Mouse (Mus musculus): ENCODE results near the gene Uvrag.

The Uvrag gene

DNA sequence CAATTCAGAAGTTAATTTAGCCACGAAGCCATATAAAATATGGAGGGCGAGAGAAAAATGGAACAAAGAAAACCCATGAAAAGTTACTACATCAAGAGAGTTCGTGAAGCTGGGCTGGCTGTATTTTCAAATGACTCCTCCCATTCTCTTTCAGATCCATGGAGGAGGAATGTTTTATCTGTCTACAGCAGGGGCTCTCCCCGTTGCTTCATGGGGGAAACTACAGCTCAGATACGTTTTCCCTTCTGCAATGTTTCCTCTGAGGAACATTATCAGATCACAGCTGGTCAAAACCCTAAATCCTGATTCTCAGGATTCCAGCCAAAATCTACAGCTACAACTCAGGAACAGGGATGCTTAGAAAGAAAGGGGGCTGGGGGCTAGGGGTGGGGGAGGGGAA is 246.2 kb downstream of the Uvrag start:
- DNase-seq (ENCODE audit: low read depth, low spot score): no peak

GRCm38 (mm10) chr7:98894305-98894704 is 246.6 kb downstream of the Uvrag start:
- DNase-seq (ENCODE audit: low read depth, low spot score): no peak

DNA sequence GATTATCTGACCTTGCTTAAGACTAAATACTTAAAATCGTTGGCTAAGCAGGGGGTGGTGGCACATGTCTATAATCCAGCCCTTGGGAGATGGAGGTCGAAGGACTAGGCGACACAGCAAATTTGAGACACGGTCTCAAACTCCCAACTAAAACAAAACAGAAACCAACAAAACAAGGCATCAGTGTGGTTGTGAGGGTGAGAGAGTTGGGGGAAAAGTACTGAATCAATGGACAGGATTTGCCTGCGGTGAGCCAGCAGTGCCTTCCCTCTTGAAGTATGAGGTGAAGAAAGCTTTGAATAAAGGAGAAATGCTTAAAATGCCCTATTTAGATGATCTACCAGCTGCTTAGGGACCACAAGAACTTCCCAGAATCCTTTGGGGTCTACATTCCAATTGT is 247.8 kb downstream of the Uvrag start:
- DNase-seq (ENCODE audit: low read depth, low spot score): no peak

GRCm38 (mm10) chr7:98889211-98889610 is 251.7 kb downstream of the Uvrag start:
- DNase-seq (ENCODE audit: low read depth, low spot score): no peak

- no peak for DNase-seq (ENCODE audit: low read depth, low spot score)
These were observed 252.1 kb downstream of the Uvrag start for GRCm38 (mm10) chr7:98888810-98889209.

- DNase-seq (ENCODE audit: low read depth, low spot score): no peak
These were observed 253.1 kb downstream of the Uvrag start for GRCm38 (mm10) chr7:98887811-98888261.

- DNase-seq (ENCODE audit: low read depth, low spot score): peak; percentile 10
These were observed 259.1 kb downstream of the Uvrag start for GRCm38 (mm10) chr7:98881887-98882286.

DNA sequence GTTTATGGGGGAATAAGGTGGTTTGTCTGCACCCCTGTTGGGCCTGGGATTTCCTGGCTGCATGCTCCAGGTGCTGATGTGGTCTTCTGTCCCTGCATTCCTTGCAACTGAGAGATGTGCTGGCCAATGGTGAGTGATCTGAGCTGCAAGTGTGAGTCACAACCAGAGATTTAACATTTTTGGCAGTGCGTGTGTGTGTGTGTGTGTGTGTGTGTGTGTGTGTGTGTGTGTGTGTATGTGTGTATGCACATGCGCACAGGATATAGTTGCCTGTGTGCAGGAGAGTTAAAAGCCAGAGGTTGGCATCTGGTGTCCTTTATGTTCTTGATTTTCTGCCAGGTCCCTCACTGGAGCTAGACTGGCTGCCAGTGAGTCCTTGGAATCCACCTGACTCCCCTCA is 261.8 kb downstream of the Uvrag start:
- DNase-seq (ENCODE audit: low read depth, low spot score): no peak

GRCm38 (mm10) chr7:98876119-98876518 is 264.8 kb downstream of the Uvrag start:
- no peak for DNase-seq (ENCODE audit: low read depth, low spot score)

DNA sequence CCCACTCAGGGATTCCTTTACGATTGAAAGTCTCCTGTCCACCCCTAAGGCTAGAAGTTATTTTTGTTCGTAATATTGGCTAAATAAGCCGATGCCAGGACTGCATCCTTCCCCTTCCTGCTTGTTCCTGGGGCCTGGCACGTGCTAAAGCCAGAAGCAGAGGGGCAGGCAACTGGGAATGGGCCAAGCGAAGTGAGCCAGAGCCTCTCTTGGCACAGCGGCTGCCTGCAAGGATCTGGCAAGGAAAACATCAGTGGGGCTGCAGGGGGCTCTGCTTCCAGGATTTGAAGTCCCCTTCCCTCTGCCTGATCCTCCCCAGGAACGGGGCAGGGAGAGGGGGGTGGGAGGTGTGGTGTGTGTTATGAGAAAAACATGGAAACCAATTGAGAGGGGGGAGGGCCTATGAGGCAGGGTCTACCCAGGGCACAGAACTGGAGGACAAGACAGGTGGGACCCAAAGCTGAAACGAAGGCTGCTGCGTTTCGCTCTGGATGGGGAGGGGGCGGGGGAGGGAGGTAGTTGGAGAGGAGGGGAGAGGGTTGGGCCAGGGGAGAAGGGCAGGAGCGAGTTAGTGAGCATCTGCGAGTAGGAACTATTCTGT is 265.5 kb downstream of the Uvrag start:
- no peak for DNase-seq (ENCODE audit: low read depth, low spot score)

DNA sequence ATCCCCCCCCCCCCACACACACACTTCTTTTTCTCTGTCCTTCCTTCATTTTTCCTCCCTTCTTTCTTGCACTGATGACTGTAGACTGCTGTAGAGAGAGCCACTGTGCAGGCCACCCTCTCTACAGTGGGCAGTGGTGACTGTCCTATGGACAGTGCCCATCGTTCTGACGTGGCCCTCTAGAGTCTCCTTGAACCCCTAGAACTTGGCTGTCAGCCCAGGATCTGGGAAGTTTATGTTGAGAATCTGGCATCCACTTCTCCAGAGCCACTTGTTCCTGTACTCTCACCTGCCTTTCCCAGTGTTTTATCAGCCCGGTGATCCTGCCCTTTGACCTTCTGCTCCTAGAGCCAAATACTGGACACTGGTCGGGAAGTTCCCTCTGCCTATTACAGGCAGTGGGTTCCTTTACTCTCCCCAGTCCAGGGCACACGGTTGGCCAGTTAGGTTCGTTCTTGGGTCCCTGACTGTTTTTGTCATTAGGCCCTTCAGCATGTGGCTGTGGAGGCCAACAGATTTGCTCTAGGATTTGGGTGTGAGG is 266.5 kb downstream of the Uvrag start:
- DNase-seq (ENCODE audit: low read depth, low spot score): no peak

DNA sequence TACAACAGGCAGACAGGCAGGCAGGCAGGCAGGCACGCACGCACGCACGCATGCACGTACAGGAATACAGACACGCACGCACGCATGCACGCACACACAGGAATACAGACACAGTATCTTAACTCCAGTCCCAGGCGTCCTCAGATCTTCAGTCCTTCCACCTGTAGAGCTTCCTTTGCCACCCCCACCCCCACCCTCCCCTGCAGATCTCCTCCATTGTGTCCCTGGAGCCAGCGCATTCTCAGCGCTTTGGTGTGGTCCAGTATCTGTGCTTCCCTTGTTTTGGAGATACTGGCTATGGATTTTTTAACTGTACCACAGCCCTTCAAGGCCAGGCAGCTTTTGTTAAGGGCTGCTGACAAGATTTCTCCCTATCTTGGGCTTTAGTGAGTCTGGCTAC is 267.6 kb downstream of the Uvrag start:
- DNase-seq (ENCODE audit: low read depth, low spot score): no peak

- DNase-seq (ENCODE audit: low read depth, low spot score): no peak
These were observed 269.1 kb downstream of the Uvrag start for GRCm38 (mm10) chr7:98871882-98872281.

- no peak for DNase-seq (ENCODE audit: low read depth, low spot score)
These were observed 270.1 kb downstream of the Uvrag start for GRCm38 (mm10) chr7:98870791-98871190.

DNA sequence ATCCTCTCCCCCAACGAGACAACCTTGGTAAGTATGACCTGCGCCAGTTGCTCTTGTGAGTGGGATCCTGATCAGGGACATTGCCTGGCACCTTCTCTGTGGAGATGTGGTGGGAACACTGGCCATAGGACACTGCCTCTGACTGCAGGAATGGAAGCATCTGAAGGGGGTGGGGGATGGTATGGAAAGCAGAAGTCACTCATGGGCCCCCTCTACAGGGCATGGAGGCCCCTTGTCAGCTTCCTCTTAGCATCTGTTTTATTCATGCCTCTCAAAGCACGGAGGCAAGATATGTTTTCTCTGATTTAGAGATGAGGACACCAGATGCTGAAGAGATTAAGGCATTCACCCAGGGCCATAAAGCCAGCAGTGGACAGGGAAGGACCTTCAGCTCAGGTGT is 271.9 kb downstream of the Uvrag start:
- peak; percentile 8 for DNase-seq (ENCODE audit: low read depth, low spot score)

GRCm38 (mm10) chr7:98867794-98868150 is 273.2 kb downstream of the Uvrag start:
- DNase-seq (ENCODE audit: low read depth, low spot score): no peak

DNA sequence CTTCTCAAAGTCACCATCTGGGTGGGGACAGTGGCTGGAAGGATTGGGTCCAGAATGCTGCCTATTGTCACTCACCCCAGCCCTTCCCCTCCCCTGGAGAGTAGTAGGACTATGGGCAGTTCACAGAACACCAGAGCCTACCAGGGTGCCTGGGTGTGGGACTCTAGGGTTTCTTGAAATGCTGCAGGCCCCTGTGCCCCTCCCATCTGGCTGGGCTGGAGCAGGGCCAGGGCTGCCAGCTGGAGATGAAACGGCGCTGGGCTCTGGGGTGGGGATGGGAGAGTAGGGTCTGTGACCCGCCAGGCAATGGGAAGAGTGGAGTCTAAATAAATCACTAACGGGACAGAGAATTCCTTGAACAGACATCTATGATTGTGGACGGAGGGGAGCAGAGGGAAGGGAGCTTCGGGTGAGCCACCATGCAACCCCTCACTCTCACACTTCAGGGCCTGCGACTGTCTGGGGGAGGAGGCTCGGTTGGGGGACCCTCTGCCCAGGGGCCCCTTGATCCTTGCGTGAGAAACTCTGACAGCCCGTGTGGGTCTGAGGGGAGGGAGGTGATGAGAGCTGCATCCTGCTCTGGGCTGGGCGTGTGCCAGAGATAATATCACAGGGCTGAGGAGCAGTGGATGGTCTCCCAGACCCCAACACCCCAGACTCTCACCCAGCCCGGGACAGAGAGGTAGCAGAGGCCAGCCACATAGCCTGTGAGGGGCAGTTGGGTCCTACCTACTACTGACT is 273.7 kb downstream of the Uvrag start:
- DNase-seq (ENCODE audit: low read depth, low spot score): no peak

DNA sequence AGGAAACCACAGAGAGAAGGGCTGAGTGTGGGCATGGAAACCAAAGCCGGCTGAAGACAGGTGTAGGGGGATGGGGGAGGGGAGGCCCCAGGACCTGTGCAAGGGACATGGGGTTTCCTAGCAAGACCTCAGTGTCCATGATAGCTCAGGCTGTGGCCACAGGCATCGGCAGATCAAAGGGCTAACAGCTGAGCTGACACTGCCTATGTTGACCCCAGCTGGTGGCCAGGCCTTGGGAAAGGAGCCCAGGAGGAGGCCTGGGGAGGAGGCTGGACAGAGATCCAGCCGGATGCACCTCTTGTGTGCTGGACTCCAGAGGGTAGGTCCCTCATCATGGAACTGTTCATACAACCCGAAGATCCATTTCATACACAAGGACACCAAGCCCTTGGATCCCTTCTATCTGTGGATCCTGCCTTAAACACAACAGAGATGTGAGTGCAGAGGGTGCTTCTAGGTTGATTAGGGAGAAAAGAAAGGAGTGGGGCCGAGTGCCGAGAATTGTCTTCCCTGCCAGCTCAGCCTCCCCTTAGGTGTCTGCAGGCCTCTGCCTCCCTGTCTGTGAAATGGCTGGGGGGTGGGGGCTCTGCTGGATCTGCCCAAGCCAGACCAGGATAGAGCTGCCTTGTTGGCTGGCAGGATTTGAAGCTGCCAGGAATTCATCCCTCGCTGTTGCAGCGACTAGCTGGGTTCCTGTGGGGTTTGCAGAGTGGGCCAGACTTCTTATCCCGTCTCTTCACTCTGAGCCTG is 276.8 kb downstream of the Uvrag start:
- no peak for DNase-seq (ENCODE audit: low read depth, low spot score)

- no peak for DNase-seq (ENCODE audit: low read depth, low spot score)
These were observed 277.9 kb downstream of the Uvrag start for GRCm38 (mm10) chr7:98862994-98863393.

DNA sequence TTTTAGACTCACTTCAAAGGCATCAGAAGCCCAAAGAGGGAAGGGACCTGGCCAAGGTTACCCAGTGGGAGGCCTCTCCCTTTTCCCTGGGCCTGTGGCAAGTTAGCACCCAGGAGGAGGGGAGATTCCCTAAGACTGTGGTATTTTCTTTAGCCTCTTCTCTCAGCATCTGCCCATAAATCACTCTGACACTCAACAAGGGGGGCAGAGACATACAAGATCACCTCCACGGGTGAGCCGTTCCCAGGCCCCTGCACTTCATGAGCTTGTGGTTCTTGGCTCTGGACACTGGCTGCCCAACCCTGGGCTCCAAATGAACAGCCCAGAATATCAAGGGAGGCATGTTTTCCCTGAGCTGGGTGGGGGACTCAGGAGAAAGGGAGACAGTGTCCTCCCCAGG is 279.9 kb downstream of the Uvrag start:
- no peak for DNase-seq (ENCODE audit: low read depth, low spot score)

GRCm38 (mm10) chr7:98857094-98857493 is 283.8 kb downstream of the Uvrag start:
- no peak for DNase-seq (ENCODE audit: low read depth, low spot score)

GRCm38 (mm10) chr7:98856128-98856527 is 284.8 kb downstream of the Uvrag start:
- DNase-seq (ENCODE audit: low read depth, low spot score): no peak

GRCm38 (mm10) chr7:98855388-98855787 is 285.6 kb downstream of the Uvrag start:
- no peak for DNase-seq (ENCODE audit: low read depth, low spot score)

All from CD4-positive, CD25-positive, alpha-beta regulatory T cell, adult 2 months (primary cell).